Mouse (Mus musculus) C2C12 (cell line): ENCODE measurements around the gene 4930404N11Rik.
A peak's percentile ranks its signal among the peaks of the same experiment; 100 is the strongest.

Experiments
- CEBPB ChIP-seq: IDR thresholded peaks from one replicate; pipeline ENCODE4 v1.6.1; 2011; ENCODE audit warnings: low read depth, mild to moderate bottlenecking, control low read depth, moderate library complexity
- CTCF ChIP-seq: IDR thresholded peaks from one replicate; pipeline ENCODE4 v1.5.1; 2011; ENCODE audit not compliant: control insufficient read depth, insufficient read depth, insufficient read length
- FOSL1 ChIP-seq: IDR thresholded peaks from one replicate; pipeline ENCODE4 v1.8.0; 2011; ENCODE audit warnings: mild to moderate bottlenecking, low read length; ENCODE audit not compliant: poor library complexity, insufficient read depth, severe bottlenecking
- MAX ChIP-seq: IDR thresholded peaks from one replicate; pipeline ENCODE4 v1.6.1; 2011; ENCODE audit warnings: mild to moderate bottlenecking, control low read depth
- MYOG ChIP-seq: IDR thresholded peaks from one replicate; pipeline ENCODE4 v1.6.1; 2011; ENCODE audit not compliant: control insufficient read depth, insufficient read length; ENCODE audit errors: extremely low read depth
- USF1 ChIP-seq: IDR thresholded peaks from one replicate; pipeline ENCODE4 v1.6.1; 2011; ENCODE audit warnings: low read depth, mild to moderate bottlenecking, control low read depth, moderate library complexity

GRCm38 (mm10) chr10:81409330-81409729, 43.7 kb upstream of the 4930404N11Rik start:
- TF ChIP-seq CEBPB (no peak), CTCF (no peak), MYOG (no peak), MAX (peak; percentile 45), FOSL1 (peak; percentile 19), USF1 (no peak)
